Mouse (Mus musculus) ES-Bruce4 (cell line): ENCODE data around the gene Zfp653. TPM values are rescaled to one million over a fixed set of nuclear protein-coding genes. Genes with fewer than 3 reads are reported as not detected.

Experiments used
- H3K27ac ChIP-seq: 2 replicates; pipeline ENCODE4 v1.5.1; 2012; ENCODE audit warnings: low read length, inconsistent platforms; ENCODE audit not compliant: insufficient read depth
- H3K27me3 ChIP-seq: 2 replicates; pipeline ENCODE4 v1.6.1; 2012; ENCODE audit warnings: mild to moderate bottlenecking, low read length, inconsistent platforms; ENCODE audit not compliant: control insufficient read depth, poor library complexity, insufficient read depth, severe bottlenecking
- H3K36me3 ChIP-seq: 2 replicates; pipeline ENCODE4 v1.6.1; 2012; ENCODE audit warnings: inconsistent platforms, mild to moderate bottlenecking, low read length, moderate library complexity; ENCODE audit not compliant: control insufficient read depth, poor library complexity, insufficient read depth, severe bottlenecking
- H3K4me1 ChIP-seq: one replicate; pipeline ENCODE4 v1.8.1; 2011; ENCODE audit warnings: low read length; ENCODE audit not compliant: control insufficient read depth, insufficient read depth
- H3K4me3 ChIP-seq: 2 replicates; pipeline ENCODE4 v1.5.1; 2011; ENCODE audit warnings: low read depth, mild to moderate bottlenecking, low read length
- H3K9ac ChIP-seq: 2 replicates; pipeline ENCODE4 v1.6.1; 2012; ENCODE audit warnings: low read depth, mild to moderate bottlenecking, inconsistent platforms; ENCODE audit not compliant: poor library complexity, severe bottlenecking
- H3K9me3 ChIP-seq: replicated peaks from 2 replicates; pipeline ENCODE4 v1.6.1; 2012; ENCODE audit warnings: mild to moderate bottlenecking, low read length, inconsistent platforms; ENCODE audit not compliant: control insufficient read depth, poor library complexity, insufficient read depth, severe bottlenecking
- CTCF ChIP-seq: IDR thresholded peaks from one replicate; pipeline ENCODE4 v1.8.1; 2011; ENCODE audit warnings: low read depth, low read length
- EP300 ChIP-seq: IDR thresholded peaks from 2 replicates; pipeline ENCODE4 v1.6.1; 2011; ENCODE audit warnings: low read depth, low read length; ENCODE audit not compliant: insufficient read depth
- POLR2A ChIP-seq: IDR thresholded peaks from one replicate; pipeline ENCODE4 v1.8.1; 2011; ENCODE audit warnings: low read length; ENCODE audit not compliant: insufficient read depth
- polyA plus RNA-seq: library from polyadenylated mRNA; stranded (reverse); fragments of >200 nt; gene quantifications from 2 replicates; pipeline ENCODE4 v1.2.4, GENCODE M21; 2011; ENCODE audit warnings: low read depth; ENCODE audit not compliant: missing spikeins, insufficient read depth, insufficient read length

Gene Zfp653
- polyA plus RNA-seq, 1 experiment, result 7.2 TPM

- H3K4me3 ChIP-seq, result peak overlapping the region; percentile 15; the same call in 1 of the 2 replicates
- peaks cover 5% of the 10 kb centered on the region for H3K4me1 ChIP-seq
- no peak overlapping the region for H3K27ac ChIP-seq
- H3K9ac ChIP-seq, result no peak overlapping the region
- TF ChIP-seq POLR2A, result no peak
- 0 out of 2 replicates have a peak, but pooled peaks have one; percentile 28 for TF ChIP-seq EP300
- no peaks in the 10 kb centered on the region for H3K9me3 ChIP-seq
- no peaks in the 10 kb centered on the region; the same call in 1 of the 2 replicates for H3K27me3 ChIP-seq
- no peaks in the 10 kb centered on the region for H3K36me3 ChIP-seq
Observed at GRCm38 (mm10) chr9:22055713-22056112, 15.5 kb downstream of the Zfp653 start.

GRCm38 (mm10) chr9:22054411-22055076, 16.6 kb downstream of the Zfp653 start:
- H3K36me3 ChIP-seq, result no peaks in the 10 kb centered on the region
- H3K27me3 ChIP-seq, result no peaks in the 10 kb centered on the region; the same call in 1 of the 2 replicates
- no peak overlapping the region for H3K9ac ChIP-seq
- H3K9me3 ChIP-seq, result no peaks in the 10 kb centered on the region
- no peak overlapping the region for H3K27ac ChIP-seq
- peaks cover 5% of the 10 kb centered on the region for H3K4me1 ChIP-seq
- TF ChIP-seq POLR2A (no peak), EP300 (0 out of 2 replicates have a peak, but pooled peaks have one; percentile 41), CTCF (peak; percentile 79)
- peak overlapping the region; percentile 39 for H3K4me3 ChIP-seq

- Histone ChIP-seq H3K36me3 (no peaks in the 10 kb centered on the region), H3K9me3 (no peaks in the 10 kb centered on the region), H3K27ac (no peak overlapping the region), H3K4me1 (peaks cover 5% of the 10 kb centered on the region), H3K4me3 (no peak overlapping the region), H3K9ac (no peak overlapping the region), H3K27me3 (no peaks in the 10 kb centered on the region; the same call in 1 of the 2 replicates)
- no peak for TF ChIP-seq POLR2A
Observed at GRCm38 (mm10) chr9:22053657-22054056, 17.5 kb downstream of the Zfp653 start.

DNA sequence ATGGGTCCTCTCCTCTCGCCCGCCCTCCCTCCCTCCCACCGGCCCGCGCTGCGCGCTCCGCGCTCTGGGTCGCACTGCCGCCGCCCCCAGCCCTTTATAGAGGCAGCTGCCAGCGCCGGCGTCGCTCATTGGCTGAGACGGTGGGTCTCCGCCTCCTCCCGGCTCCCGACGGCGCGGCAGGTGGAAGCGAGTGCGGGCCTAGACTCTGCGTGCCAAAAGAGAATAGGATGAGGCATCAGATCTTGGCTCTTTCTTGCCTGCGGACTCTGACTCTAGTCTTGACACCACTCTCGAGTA, 19.3 kb downstream of the Zfp653 start, which contains the start of gene Elavl3:
Gene Elavl3 (minus strand): TSS at position 66 of the 297 bp plus-strand sequence.
- Histone ChIP-seq H3K4me1 (peaks cover 5% of the 10 kb centered on the region), H3K27ac (no peak within 1 kb of the TSS), H3K9ac (peak within 1 kb of the TSS; percentile 58), H3K36me3 (no peaks in the 10 kb centered on the region), H3K27me3 (no peaks in the 10 kb centered on the region; the same call in 1 of the 2 replicates), H3K4me3 (peak within 1 kb of the TSS; percentile 68), H3K9me3 (no peaks in the 10 kb centered on the region)
- TF ChIP-seq CTCF (no peak), EP300 (no peak), POLR2A (peak; percentile 80)

GRCm38 (mm10) chr9:22051161-22051957, 19.8 kb downstream of the Zfp653 start:
- Histone ChIP-seq H3K9me3 (no peaks in the 10 kb centered on the region), H3K36me3 (no peaks in the 10 kb centered on the region), H3K27me3 (no peaks in the 10 kb centered on the region; the same call in 1 of the 2 replicates), H3K4me3 (peak overlapping the region; percentile 68), H3K27ac (no peak overlapping the region), H3K9ac (peak overlapping the region; percentile 58), H3K4me1 (peaks cover 5% of the 10 kb centered on the region)
- TF ChIP-seq EP300, result no peak
- TF ChIP-seq POLR2A, result no peak
- TF ChIP-seq CTCF, result no peak

GRCm38 (mm10) chr9:22050351-22050889, 20.8 kb downstream of the Zfp653 start:
- Histone ChIP-seq H3K9me3 (no peaks in the 10 kb centered on the region), H3K36me3 (no peaks in the 10 kb centered on the region), H3K27me3 (no peaks in the 10 kb centered on the region; the same call in 1 of the 2 replicates), H3K4me1 (peaks cover 2% of the 10 kb centered on the region), H3K4me3 (peak overlapping the region; percentile 24), H3K27ac (no peak overlapping the region), H3K9ac (0 out of 2 replicates have a peak overlapping the region, but pooled peaks have one; percentile 58)
- TF ChIP-seq EP300 (peak; percentile 73), POLR2A (no peak), CTCF (no peak)
